Mouse (Mus musculus) heart, postnatal 36 days (tissue): ENCODE measurements around the gene Itk. TPM values are rescaled to one million over a fixed set of nuclear protein-coding genes. Genes with fewer than 3 reads are reported as not detected.

Source experiments
- DNase-seq, 2 experiments: peaks; one replicate each; pipeline ENCODE4 v3.0.0; 2021 to 2022
- intact Hi-C: fragments of 180-260 bp; cut with DNase I; formaldehyde crosslinking; loops from one replicate; pipeline ENCODE4 v1.15.1; 2025
- total RNA-seq, 2 experiments: library from RNA; stranded (reverse); gene quantifications; 2 replicates each; pipeline ENCODE4 v1.2.3; 2021

Itk gene
- total RNA-seq, 2 experiments from 2014 or later = 0.16 to 0.31 TPM

GRCm38 (mm10) chr11:46395698-46396097, 6.4 kb upstream of the Itk start:
- no peak for DNase-seq
- intact Hi-C loops = no loop called here

- intact Hi-C loops = no loop called here
- DNase-seq = no peak
These were observed 5.8 kb upstream of the Itk start for GRCm38 (mm10) chr11:46395088-46395487.

- intact Hi-C loops = no loop called here
- no peak for DNase-seq
These were observed 4.1 kb upstream of the Itk start for GRCm38 (mm10) chr11:46393413-46393812.

GRCm38 (mm10) chr11:46392890-46393289, 3.6 kb upstream of the Itk start:
- no peak for DNase-seq
- intact Hi-C loops = no loop called here

GRCm38 (mm10) chr11:46390621-46391020, 1.3 kb upstream of the Itk start:
- DNase-seq = no peak
- intact Hi-C loops = no loop called here

GRCm38 (mm10) chr11:46388438-46388837, 877 bp downstream of the Itk start:
- intact Hi-C loops = no loop called here
- DNase-seq = no peak

GRCm38 (mm10) chr11:46387061-46387460, 2.3 kb downstream of the Itk start:
- intact Hi-C loops = no loop called here
- no peak for DNase-seq

- intact Hi-C loops = no loop called here
- no peak for DNase-seq
These were observed 2.8 kb downstream of the Itk start for GRCm38 (mm10) chr11:46386556-46386955.

- intact Hi-C loops = no loop called here
- DNase-seq = no peak
These were observed 4.4 kb downstream of the Itk start for GRCm38 (mm10) chr11:46384925-46385324.

- DNase-seq = no peak
- intact Hi-C loops = no loop called here
These were observed 6.8 kb downstream of the Itk start for GRCm38 (mm10) chr11:46382466-46382865.

- intact Hi-C loops = no loop called here
- no peak for DNase-seq
These were observed 9.1 kb downstream of the Itk start for GRCm38 (mm10) chr11:46380097-46380675.

- no peak for DNase-seq
- intact Hi-C loops = no loop called here
These were observed 11.2 kb downstream of the Itk start for GRCm38 (mm10) chr11:46377819-46378782.

GRCm38 (mm10) chr11:46377316-46377715, 12.0 kb downstream of the Itk start:
- intact Hi-C loops = no loop called here
- no peak for DNase-seq

GRCm38 (mm10) chr11:46375015-46375414, 14.3 kb downstream of the Itk start:
- no peak for DNase-seq
- intact Hi-C loops = no loop called here

- DNase-seq = no peak
- intact Hi-C loops = no loop called here
These were observed 16.0 kb downstream of the Itk start for GRCm38 (mm10) chr11:46373071-46374030.

GRCm38 (mm10) chr11:46372331-46372953, 16.9 kb downstream of the Itk start:
- DNase-seq = no peak
- intact Hi-C loops = no loop called here

GRCm38 (mm10) chr11:46371250-46371649, 18.1 kb downstream of the Itk start:
- intact Hi-C loops = no loop called here
- DNase-seq = no peak

- intact Hi-C loops = no loop called here
- DNase-seq = no peak
These were observed 18.9 kb downstream of the Itk start for GRCm38 (mm10) chr11:46370457-46370856.

- DNase-seq = no peak
- intact Hi-C loops = no loop called here
These were observed 23.0 kb downstream of the Itk start for GRCm38 (mm10) chr11:46366357-46366756.

- no peak for DNase-seq
- intact Hi-C loops = no loop called here
These were observed 23.6 kb downstream of the Itk start for GRCm38 (mm10) chr11:46365744-46366143.
